Mouse (Mus musculus) E14TG2a.4 (cell line): Measurements from ENCODE around the gene Uspl1.

Experiments
- CTCF ChIP-seq: conservative IDR thresholded peaks from 2 replicates; pipeline ENCODE4 v1.5.1; 2014; ENCODE audit warnings: low read length
- NANOG ChIP-seq: IDR thresholded peaks from 2 replicates; pipeline ENCODE4 v1.6.1; 2014; ENCODE audit warnings: borderline replicate concordance, low read length, mixed read lengths

DNA sequence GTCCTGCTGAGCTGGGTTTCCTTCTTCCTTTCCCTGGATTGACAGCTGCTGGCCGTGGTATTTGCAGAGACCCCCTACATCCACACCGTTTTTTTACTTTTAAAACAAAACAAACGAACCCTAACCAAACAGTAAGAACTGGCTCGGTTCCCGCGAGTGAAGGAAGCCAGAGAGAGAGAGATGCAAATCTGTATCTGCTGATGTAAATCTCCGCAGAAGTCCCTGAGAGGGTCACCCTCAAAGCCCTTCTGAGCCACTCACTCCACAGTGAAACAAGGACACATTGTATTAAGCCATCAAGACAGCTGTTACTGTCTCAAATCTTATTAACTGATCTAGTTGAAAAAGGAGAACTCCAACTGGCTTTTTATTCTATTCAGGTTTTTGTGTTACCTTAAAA is 40.5 kb downstream of the Uspl1 start:
- TF ChIP-seq CTCF (no peak), NANOG (no peak)
